Mouse (Mus musculus) G1E-ER4 (cell line): ENCODE measurements around the gene Urad. TPM values are rescaled to one million over a fixed set of nuclear protein-coding genes. Genes with fewer than 3 reads are reported as not detected.

Experiments
- GATA1 ChIP-seq: IDR thresholded peaks from one replicate; pipeline ENCODE4 v1.8.0; 2012; ENCODE audit warnings: low read length, inconsistent platforms
- polyA plus RNA-seq: library from polyadenylated mRNA; stranded (reverse); fragments of >175 nt; gene quantifications from 2 replicates; pipeline ENCODE4 v1.2.3, GENCODE M21; 2012

Gene Urad
- not detected in 2 replicates for polyA plus RNA-seq

- TF ChIP-seq GATA1, result no peak
Measured at GRCm38 (mm10) chr5:147322183-147322582, at the start of gene Urad. Gene Urad (minus strand): TSS chr5:147322440.

GRCm38 (mm10) chr5:147370276-147370675 lies 48.0 kb upstream of the Urad start:
- TF ChIP-seq GATA1, result no peak

GRCm38 (mm10) chr5:147368221-147368620 lies 46.0 kb upstream of the Urad start:
- no peak for TF ChIP-seq GATA1

GRCm38 (mm10) chr5:147365995-147366765 lies 43.9 kb upstream of the Urad start:
- no peak for TF ChIP-seq GATA1

GRCm38 (mm10) chr5:147363054-147363453 lies 40.8 kb upstream of the Urad start:
- TF ChIP-seq GATA1, result no peak

- no peak for TF ChIP-seq GATA1
Measured at GRCm38 (mm10) chr5:147358481-147358880, 36.2 kb upstream of the Urad start.

- no peak for TF ChIP-seq GATA1
Measured at GRCm38 (mm10) chr5:147357536-147357935, 35.3 kb upstream of the Urad start.

GRCm38 (mm10) chr5:147356260-147357055 lies 34.2 kb upstream of the Urad start:
- TF ChIP-seq GATA1, result no peak

- TF ChIP-seq GATA1, result no peak
Measured at GRCm38 (mm10) chr5:147355788-147356187, 33.5 kb upstream of the Urad start.

GRCm38 (mm10) chr5:147354985-147355384 lies 32.7 kb upstream of the Urad start:
- no peak for TF ChIP-seq GATA1

- no peak for TF ChIP-seq GATA1
Measured at GRCm38 (mm10) chr5:147354161-147354780, 32.0 kb upstream of the Urad start.

- TF ChIP-seq GATA1, result no peak
Measured at GRCm38 (mm10) chr5:147351931-147352330, 29.7 kb upstream of the Urad start.

GRCm38 (mm10) chr5:147345981-147346380 lies 23.7 kb upstream of the Urad start:
- no peak for TF ChIP-seq GATA1

GRCm38 (mm10) chr5:147343904-147344303 lies 21.7 kb upstream of the Urad start:
- no peak for TF ChIP-seq GATA1

GRCm38 (mm10) chr5:147342901-147343300 lies 20.7 kb upstream of the Urad start:
- TF ChIP-seq GATA1, result no peak

GRCm38 (mm10) chr5:147340741-147341414 lies 18.6 kb upstream of the Urad start:
- TF ChIP-seq GATA1, result no peak

GRCm38 (mm10) chr5:147339560-147339959 lies 17.3 kb upstream of the Urad start:
- no peak for TF ChIP-seq GATA1
